Mouse (Mus musculus): ENCODE data around the gene Cldn14.

DNA sequence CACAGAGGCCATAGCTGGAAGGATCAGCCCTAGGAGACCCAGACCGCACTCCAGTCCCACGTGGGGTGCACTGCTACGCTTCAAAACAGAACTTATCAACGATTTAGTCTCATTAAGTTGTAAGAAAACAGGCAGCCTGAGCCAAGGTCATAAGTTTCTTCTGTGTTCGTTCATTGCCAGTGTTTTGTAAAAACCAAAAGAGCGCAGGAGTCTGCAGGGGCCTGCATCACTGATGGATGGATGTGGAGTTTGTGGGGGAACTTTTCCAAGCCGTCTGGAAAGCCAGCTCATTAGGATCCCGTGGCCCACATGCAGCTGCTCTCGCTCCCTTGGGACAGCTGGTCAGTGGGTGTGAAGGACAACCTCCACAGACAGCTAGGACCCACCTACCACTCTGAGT lies 25.1 kb downstream of the Cldn14 start:
- no peak for TF ChIP-seq CTCF (IDR thresholded peaks at IDR 0.05; ENCODE audit: extremely low read depth, insufficient read length, insufficient replicate concordance, low read depth, low read length)
- no peak for TF ChIP-seq POLR2A (IDR thresholded peaks at IDR 0.05; ENCODE audit: low read depth, low read length)

All from small intestine, adult 2 months (tissue).